In the genomic region with DNA sequence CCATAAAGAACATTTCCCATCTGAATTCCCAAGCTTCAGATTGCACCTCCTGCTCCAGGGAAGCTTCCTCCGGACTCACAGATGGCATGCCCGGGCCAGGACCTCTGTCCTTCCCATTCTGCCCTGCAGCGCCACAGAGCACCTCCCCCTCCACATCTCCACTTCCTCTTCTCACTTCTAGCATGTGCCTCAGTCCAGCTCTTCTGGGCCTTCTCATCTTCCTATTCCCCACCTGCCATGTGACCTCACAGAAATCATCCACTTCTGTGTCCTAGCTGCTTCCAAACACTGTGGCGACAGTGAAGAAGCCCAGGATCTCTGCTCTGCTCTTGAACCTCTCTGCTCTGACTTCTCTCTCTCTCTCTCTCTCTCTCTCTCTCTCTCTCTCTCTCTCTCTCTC, we compare ENCODE assay signal across 11 mouse cellular contexts.
DNase-seq lines count a peak whose midpoint lies in the region; ATAC-seq lines count a peak whose summit lies in the region.
"Had no signal": no experiment of that assay in that cellular context is flagged by ENCODE, and none has a peak within 500 bp of the region (broad histone marks: within the 10 kb centered on the region; RNA-seq: fewer than 3 reads in every experiment).

No protein-coding gene starts in this region.

- H3K4me1 ChIP-seq in forebrain, embryonic 10.5 days = peaks cover 58% of the 10 kb centered on the region
- peaks cover 25% of the 10 kb centered on the region for H3K4me1 ChIP-seq in forebrain, embryonic 16.5 days (replicated peaks; ENCODE audit: control insufficient read depth, insufficient read depth, low read length)
- peaks cover 50% of the 10 kb centered on the region for H3K4me1 ChIP-seq in embryonic facial prominence, embryonic 13.5 days
- peaks cover 30% of the 10 kb centered on the region for H3K4me1 ChIP-seq in forebrain, embryonic 14.5 days (ENCODE audit: control insufficient read depth, insufficient read depth, low read length)

- no peaks in the 10 kb centered on the region for H3K9me3 ChIP-seq in forebrain, embryonic 10.5 days
- no peaks in the 10 kb centered on the region for H3K9me3 ChIP-seq in forebrain, embryonic 16.5 days (ENCODE audit: control insufficient read depth, low read length)
- no peaks in the 10 kb centered on the region for H3K9me3 ChIP-seq in embryonic facial prominence, embryonic 13.5 days
- H3K9me3 ChIP-seq in forebrain, embryonic 14.5 days (replicated peaks; ENCODE audit: control insufficient read depth, low read length) = no peaks in the 10 kb centered on the region
- H3K9me3 ChIP-seq: lung, embryonic 15.5 days; neural tube, embryonic 12.5 days had no signal

- H3K27ac ChIP-seq in forebrain, embryonic 10.5 days = peak overlapping the region; percentile 70
- no peak overlapping the region for H3K27ac ChIP-seq in forebrain, embryonic 16.5 days (ENCODE audit: low read length)
- H3K27ac ChIP-seq in embryonic facial prominence, embryonic 13.5 days = peak overlapping the region; percentile 77
- no peak overlapping the region for H3K27ac ChIP-seq in forebrain, embryonic 14.5 days (ENCODE audit: low read depth, low read length)
- H3K27ac ChIP-seq: lung, embryonic 15.5 days; neural tube, embryonic 12.5 days had no signal

- H3K36me3 ChIP-seq in forebrain, embryonic 10.5 days (replicated peaks) = no peaks in the 10 kb centered on the region
- no peaks in the 10 kb centered on the region for H3K36me3 ChIP-seq in forebrain, embryonic 16.5 days (ENCODE audit: control insufficient read depth, insufficient read depth)
- H3K36me3 ChIP-seq in embryonic facial prominence, embryonic 13.5 days = no peaks in the 10 kb centered on the region
- H3K36me3 ChIP-seq in forebrain, embryonic 14.5 days (ENCODE audit: control insufficient read depth, insufficient read depth, low read length) = no peaks in the 10 kb centered on the region
- H3K36me3 ChIP-seq: lung, embryonic 15.5 days; neural tube, embryonic 12.5 days had no signal

- no peak overlapping the region for H3K4me3 ChIP-seq in forebrain, embryonic 10.5 days
- H3K4me3 ChIP-seq in forebrain, embryonic 16.5 days (replicated peaks; ENCODE audit: low read length) = no peak overlapping the region
- H3K4me3 ChIP-seq in embryonic facial prominence, embryonic 13.5 days = no peak overlapping the region
- no peak overlapping the region for H3K4me3 ChIP-seq in forebrain, embryonic 14.5 days (ENCODE audit: low read depth, low read length)
- H3K4me3 ChIP-seq: lung, embryonic 15.5 days; neural tube, embryonic 12.5 days had no signal

- no peak overlapping the region for H3K9ac ChIP-seq in forebrain, embryonic 16.5 days (replicated peaks; ENCODE audit: low read depth, low read length)
- no peak overlapping the region for H3K9ac ChIP-seq in embryonic facial prominence, embryonic 13.5 days
- no peak overlapping the region for H3K9ac ChIP-seq in forebrain, embryonic 14.5 days (ENCODE audit: low read length)
- H3K9ac ChIP-seq: lung, embryonic 15.5 days; neural tube, embryonic 12.5 days had no signal

- ATAC-seq in forebrain, embryonic 16.5 days = no peak
- no peak for ATAC-seq in embryonic facial prominence, embryonic 13.5 days (ENCODE audit: insufficient number of reproducible peaks, insufficient read depth, low FRiP score, low TSS enrichment, low read depth)
- peak; percentile 98 for ATAC-seq in megakaryocyte, adult 5-6 weeks (ENCODE audit: poor library complexity, severe bottlenecking)
- ATAC-seq in forebrain, embryonic 14.5 days = no peak

- 62% methylated on average over 4 of the region's 4 CpGs for WGBS in forebrain, embryonic 10.5 days
- WGBS in forebrain, embryonic 16.5 days = 91% methylated on average over 4 of the region's 4 CpGs
- 40% methylated on average over 4 of the region's 4 CpGs for WGBS in embryonic facial prominence, embryonic 13.5 days
- 82% methylated on average over 4 of the region's 4 CpGs for WGBS in forebrain, embryonic 14.5 days

- no peak for DNase-seq in forebrain, embryonic 10.5 days (ENCODE audit: extremely low spot score, low spot score)
- DNase-seq in lung, postnatal 36 days = peak; percentile 24
- DNase-seq in lung, postnatal 10 days = no peak
- no peak for DNase-seq in forebrain, embryonic 14.5 days (ENCODE audit: low spot score)
- DNase-seq in thymus, postnatal 25 days = no peak
- DNase-seq: kidney, postnatal 14 days had no signal

- H3K4me2 ChIP-seq in forebrain, embryonic 16.5 days (ENCODE audit: low read length) = no peak overlapping the region
- no peak overlapping the region for H3K4me2 ChIP-seq in embryonic facial prominence, embryonic 13.5 days
- no peak overlapping the region for H3K4me2 ChIP-seq in forebrain, embryonic 14.5 days (ENCODE audit: low read length)
- H3K4me2 ChIP-seq: lung, embryonic 15.5 days; neural tube, embryonic 12.5 days had no signal

- no peaks in the 10 kb centered on the region for H3K27me3 ChIP-seq in forebrain, embryonic 10.5 days (ENCODE audit: poor library complexity, severe bottlenecking)
- H3K27me3 ChIP-seq in forebrain, embryonic 16.5 days (replicated peaks; ENCODE audit: control insufficient read depth, insufficient read depth, low read length) = no peaks in the 10 kb centered on the region
- H3K27me3 ChIP-seq in embryonic facial prominence, embryonic 13.5 days = no peaks in the 10 kb centered on the region
- H3K27me3 ChIP-seq in forebrain, embryonic 14.5 days (replicated peaks; ENCODE audit: control insufficient read depth, insufficient read depth, low read length) = no peaks in the 10 kb centered on the region
- H3K27me3 ChIP-seq: lung, embryonic 15.5 days; neural tube, embryonic 12.5 days had no signal

Comparison
In these comparisons a context has a peak if more than half of its experiments do, and no peak if none do; other contexts are left out.
1. H3K27ac ChIP-seq: peak in forebrain, embryonic 10.5 days (single experiment) and embryonic facial prominence, embryonic 13.5 days (single experiment); none in forebrain, embryonic 16.5 days (single experiment) and forebrain, embryonic 14.5 days (single experiment).